Mouse (Mus musculus) stomach, adult 2 months (tissue): ENCODE measurements around the gene Cnep1r1. TPM values are rescaled to one million over a fixed set of nuclear protein-coding genes. Genes with fewer than 3 reads are reported as not detected.

ENCODE experiments used
- polyA plus RNA-seq: library from polyadenylated mRNA; depleted of rRNA; stranded (reverse); fragments of >200 nt; gene quantifications from 2 replicates; pipeline ENCODE4 v1.2.3, GENCODE M21; 2012; rRNA removed

The Cnep1r1 gene
- 2.0 and 2.5 TPM in 2 replicates for polyA plus RNA-seq

DNA sequence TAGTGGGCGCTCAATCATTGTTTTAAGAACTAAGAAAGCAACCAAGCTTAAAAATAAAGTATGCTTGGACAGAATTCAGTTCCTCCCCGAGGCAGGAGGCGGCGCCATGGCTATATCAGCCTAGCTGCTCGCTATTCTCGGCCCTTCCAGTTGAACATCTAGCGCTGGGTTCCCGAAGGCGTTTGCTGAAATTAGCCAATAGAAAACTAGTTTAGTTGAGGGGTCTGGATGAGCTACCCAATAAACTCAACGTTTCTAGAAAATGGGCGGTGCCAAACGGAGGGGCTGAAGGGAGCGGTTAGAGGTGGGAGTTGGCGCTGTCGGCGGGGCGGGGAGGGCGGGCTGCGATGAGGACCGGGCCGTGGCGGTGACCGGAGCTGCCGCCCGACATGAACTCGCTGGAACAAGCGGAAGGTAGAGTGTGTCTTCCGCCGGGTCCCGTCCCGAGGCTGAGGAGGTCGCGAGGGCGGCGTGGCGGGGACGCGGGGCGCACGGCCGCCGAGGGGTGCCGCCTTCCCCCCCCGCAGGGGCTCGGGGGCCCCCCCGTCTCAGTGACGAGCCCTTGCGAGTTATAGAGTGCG is at the start of gene Cnep1r1:
Gene Cnep1r1 (plus strand): TSS at position 314 of the 581 bp plus-strand sequence.

DNA sequence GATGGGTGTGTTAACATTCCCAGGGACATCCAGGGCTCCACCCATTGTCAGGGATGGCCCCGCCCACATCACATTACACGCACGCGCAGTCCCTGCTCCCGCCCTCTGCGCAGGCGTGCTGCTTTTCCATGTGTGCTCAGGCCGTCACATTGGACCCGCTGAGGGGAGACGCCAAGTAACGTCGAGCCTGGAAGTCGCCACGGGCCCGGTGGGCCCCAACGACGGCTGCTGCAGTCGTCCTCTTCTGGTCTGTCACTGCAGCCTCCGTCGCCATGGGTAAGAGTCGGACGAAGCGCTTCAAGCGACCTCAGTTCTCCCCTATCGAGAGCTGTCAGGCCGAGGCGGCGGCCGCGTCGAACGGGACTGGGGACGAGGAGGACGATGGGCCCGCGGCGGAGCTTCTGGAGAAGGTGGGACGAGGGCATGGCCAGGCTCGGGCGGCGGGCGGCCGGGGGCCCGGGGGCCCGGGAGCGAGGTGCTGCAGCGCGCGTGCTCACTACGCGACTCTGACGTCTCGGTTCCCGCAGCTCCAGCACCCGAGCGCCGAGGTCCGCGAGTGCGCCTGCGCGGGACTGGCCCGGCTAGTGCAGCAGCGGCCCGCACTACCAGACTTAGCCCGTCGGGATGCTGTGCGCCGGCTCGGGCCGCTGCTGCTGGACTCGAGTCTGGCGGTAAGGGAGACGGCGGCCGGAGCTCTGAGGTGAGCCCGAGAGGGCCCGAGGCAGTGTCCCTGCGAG is 19.3 kb downstream of the Cnep1r1 start, which contains the start of gene Heatr3:
Gene Heatr3 (plus strand): TSS at position 108 of the 737 bp plus-strand sequence.

Other genes starting within 250 kb of the Cnep1r1 start
- gene Zfp423, start 159.2 kb upstream of the Cnep1r1 start, polyA plus RNA-seq = 2.6 and 2.7 TPM in 2 replicates
- gene Heatr3, start 19.1 kb downstream of the Cnep1r1 start, polyA plus RNA-seq = 4.0 and 4.1 TPM in 2 replicates
- gene Tent4b, start 80.4 kb downstream of the Cnep1r1 start, polyA plus RNA-seq = 4.0 and 5.1 TPM in 2 replicates
- 4.2 and 5.5 TPM in 2 replicates for gene Adcy7, start 153.6 kb downstream of the Cnep1r1 start, polyA plus RNA-seq
- 4.1 and 7.1 TPM in 2 replicates for gene Brd7, start 243.4 kb downstream of the Cnep1r1 start, polyA plus RNA-seq